Mouse (Mus musculus) adrenal gland, postnatal 10 days (tissue): ENCODE data around the gene Sec24c. TPM values are rescaled to one million over a fixed set of nuclear protein-coding genes. Genes with fewer than 3 reads are reported as not detected.
"Not testable (repeated sequence)": the region's sequence is repeated elsewhere in the genome, so short reads cannot be mapped to it uniquely, and the experiment has no call there.

Experiments
- DNase-seq: peaks from one replicate; pipeline ENCODE4 v3.0.0; 2021; ENCODE audit warnings: mixed read lengths
- total RNA-seq, 2 experiments: library from RNA; stranded (reverse); gene quantifications; 2 replicates each; pipeline ENCODE4 v1.2.3; 2021

Gene Sec24c
- total RNA-seq, 2 experiments from 2014 or later, result 120 to 130 TPM

DNA sequence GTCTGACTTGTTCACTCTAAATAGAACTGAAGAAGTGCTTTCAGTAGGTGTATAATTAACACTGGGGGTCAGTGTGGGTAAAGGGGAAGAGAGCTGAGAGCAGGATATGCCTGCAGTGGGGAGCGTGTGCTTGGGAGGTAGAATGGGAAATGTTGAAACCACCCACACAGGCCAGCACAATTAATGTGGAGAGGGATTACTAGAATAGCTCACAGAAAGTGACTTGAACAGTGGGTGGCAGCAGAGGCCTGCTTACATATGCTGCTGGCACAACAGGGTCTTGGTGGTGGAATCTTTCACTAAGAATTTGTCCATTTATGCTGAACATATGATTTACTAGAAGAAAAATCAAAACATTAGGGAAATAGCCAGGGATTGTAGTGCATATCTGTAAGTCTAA lies 22.9 kb downstream of the Sec24c start:
- peak; percentile 63 for DNase-seq

DNA sequence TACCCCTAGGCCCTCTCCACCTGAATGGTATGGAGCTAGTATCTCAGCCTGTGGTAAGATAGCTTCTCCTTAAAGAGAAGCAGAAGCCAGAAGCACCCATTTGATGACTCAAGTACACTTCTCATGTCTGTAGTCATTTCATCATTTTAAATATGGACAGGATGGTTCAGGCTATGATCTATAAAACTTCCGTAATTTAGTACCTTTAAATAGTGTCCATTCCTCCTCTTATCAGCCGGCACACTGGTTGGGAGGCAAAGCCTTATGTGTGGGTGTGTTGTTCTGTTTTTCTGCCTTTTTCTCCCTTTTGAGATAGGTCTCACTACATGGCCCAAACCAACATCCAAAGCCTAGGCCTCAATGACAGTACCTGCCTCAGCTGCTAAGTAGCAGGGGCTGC lies 24.4 kb downstream of the Sec24c start:
- no peak for DNase-seq

DNA sequence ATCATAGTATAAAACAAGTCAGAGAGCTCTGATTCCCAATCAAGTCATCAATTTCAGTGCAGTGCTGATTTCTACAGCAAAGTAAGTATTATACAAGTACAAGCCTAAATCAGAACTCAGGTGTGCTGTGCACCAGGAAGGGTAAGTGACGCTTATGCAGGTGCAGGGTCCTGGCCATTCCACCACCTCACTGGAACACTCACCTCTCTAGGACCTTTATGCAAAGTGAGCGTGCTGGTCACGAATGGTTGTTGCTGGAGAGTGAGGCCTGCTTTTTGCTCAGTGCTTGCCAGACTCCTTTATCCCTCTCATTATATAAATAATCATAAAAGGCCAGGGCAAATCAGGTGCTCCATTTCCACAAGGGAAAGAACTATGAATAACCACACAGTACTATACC lies 26.3 kb downstream of the Sec24c start:
- DNase-seq, result no peak

DNA sequence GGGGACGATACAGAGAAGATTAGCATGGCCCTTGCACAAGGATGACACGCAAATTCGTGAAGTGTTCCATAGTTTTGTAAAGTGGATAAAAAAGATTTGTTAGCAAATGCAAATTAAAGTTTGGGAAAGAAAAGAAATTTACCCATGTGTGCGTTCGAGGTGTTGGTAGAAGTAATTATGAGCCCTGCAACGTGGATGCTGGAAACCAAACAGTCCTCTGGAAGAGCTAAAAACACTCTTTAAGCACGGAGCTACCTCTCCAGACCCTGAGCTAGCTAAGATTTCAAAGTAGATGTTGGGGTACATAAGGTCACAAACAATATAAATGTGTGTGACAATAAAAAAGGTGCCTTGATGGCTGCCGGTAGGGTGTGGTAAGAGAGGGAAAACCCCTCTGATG lies 27.4 kb downstream of the Sec24c start:
- DNase-seq, result no peak

DNA sequence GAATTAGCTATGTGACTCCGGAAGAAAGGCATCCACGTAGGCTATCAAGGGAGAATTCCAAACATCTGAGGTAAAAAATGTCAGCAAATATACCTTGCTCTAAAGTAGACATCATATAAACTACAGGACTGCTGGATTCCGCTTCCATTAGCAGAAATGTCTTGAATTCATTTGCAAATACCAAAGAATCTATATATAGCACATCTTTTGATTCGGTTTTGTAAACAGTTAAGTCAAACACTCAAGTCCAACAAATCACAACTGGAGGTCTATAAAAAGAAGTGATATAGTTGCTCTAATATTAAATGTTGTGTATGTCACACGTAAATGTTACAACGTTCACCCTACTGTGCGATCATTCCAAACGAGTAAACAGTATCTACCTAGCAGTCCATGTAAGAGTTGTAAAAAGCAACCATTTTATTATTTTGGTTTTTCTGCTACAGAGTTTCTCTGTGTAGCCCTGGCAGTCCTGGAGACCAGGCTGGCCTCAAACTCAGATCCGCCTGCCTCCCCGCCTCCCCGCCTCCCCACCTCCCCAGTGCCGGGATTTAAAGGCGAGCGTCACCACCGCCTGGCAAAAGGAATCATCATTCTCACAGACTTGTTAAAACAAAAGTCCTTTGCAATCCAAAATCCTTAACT lies 28.1 kb downstream of the Sec24c start:
- DNase-seq, result no peak

DNA sequence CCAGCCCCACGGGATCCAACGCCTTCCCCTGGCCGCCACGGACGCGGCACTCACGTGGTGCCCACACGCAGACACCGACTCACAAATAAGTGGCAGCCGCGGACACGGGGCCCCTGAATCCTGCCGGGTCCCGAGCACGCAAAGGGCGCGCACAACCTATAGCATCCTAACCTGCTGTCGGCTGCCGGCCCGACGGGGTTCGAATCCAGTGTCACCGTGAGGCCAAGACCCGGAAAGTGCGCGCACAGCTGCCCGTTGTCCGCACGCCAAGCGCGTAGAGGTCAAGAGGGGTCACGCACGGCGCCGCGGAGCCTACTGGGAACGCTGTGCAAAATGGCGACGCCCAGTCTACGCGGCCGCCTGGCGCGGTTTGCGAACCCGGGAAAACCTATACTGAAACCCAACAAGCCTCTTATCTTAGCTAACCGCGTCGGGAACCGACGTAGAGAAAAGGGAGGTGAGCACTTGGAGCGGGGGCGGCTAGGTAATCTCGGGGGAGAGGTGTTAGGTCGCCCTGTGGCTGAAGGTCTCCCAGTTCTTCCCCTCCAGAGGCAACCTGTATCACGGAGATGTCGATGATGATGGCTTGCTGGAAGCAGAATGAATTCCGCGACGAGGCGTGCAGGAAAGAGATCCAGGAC lies 28.8 kb downstream of the Sec24c start, which contains the start of gene Chchd1:
Gene Chchd1 (plus strand): TSS at position 266 of the 641 bp plus-strand sequence.
- peak; percentile 95 for DNase-seq

DNA sequence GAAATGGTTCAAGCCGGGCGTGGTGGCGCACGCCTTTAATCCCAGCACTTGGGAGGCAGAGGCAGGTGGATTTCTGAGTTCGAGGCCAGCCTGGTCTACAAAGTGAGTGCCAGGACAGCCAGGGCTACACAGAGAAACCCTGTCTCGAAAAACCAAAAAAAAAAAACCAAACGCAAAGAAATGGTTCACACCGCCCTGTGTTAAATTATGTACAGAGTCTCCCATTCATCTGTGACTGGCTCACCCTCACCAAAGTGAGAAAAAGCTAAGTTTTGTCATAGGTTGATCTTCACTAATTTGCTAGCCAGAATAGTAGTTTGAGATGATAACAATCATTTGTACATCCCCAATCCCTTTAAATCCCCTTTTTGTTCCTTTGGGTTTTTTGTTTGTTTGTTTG lies 29.4 kb downstream of the Sec24c start:
- DNase-seq, result not testable (repeated sequence)

DNA sequence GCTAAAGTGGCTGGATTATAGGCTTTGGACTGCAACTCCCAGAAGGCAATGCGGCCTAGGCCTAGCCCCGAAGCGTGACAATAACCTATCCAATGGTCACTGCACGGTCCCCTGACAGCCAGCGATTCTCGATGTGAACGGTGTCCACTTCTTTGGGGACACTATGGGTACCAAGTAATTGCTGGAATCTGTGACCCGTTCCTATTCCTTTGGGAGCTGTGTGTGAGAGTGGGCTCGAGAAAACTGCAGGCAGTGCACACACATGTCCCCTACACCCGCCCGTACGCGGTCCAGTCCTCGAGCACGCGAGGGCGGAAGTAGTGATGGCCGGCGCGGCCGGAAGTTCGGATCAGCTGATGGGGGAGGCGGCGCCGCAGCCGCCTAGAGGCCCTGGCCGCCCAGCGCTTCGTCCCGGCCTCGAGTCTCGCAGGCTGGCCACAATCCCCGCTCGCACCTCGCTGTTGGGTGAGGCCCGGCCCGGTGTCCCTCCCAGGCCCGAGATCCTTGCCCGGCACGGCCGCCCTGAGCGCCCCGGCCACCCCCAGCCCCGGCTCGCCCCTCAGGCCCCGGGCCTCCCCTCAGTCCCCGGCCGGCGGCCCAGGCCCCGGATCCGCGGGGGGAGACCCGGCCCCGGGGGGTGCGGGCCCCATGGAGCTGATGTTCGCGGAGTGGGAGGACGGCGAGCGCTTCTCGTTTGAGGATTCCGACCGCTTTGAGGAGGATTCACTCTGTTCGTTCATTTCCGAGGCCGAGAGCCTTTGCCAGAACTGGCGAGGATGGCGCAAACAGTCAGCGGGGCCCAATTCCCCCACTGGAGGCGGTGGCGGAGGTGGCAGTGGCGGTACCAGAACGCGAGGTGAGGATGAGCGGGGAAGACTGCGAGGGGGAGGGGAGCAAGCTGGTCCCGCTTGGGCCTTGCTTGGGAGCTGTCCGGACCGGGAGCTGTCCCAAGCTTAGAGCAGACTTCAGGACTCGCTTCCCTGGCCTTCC lies 33.4 kb downstream of the Sec24c start, which contains the start of gene Zswim8:
Gene Zswim8 (plus strand): TSS at position 352 of the 990 bp plus-strand sequence.
- peak; percentile 93 for DNase-seq

DNA sequence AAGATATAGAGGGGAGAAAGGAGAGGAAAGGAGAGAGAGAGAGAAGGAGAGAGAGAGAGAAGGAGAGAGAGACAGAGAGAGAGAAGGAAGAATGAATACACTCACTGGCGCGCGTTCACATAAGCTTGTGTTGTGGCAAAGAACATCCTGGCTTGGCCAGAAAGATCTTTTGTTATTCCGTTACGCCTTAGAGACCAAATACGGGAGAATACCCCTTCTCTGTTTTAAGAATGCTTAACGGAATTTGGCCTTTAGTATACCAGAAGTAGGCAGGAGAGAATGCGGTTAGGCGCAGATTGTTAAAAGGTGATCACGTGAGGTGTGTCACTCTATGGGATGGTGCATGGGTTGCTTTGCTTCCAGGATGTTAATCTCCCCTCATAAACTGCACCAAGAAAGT lies 34.1 kb downstream of the Sec24c start:
- no peak for DNase-seq

DNA sequence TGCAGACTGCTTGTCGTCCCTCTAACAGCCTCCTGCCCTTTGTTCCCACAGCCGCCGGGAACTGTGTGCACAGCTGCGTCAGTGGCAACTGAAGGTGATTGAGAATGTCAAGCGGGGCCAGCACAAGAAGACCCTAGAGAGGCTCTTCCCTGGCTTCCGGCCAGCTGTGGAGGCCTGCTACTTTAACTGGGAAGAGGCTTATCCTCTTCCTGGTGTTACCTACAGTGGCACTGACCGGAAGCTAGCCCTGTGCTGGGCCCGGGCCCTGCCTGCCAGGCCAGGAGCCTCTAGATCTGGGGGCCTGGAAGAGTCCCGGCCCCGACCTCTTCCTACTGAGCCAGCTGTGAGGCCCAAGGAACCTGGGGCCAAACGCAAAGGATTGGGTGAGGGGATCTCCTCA lies 39.7 kb downstream of the Sec24c start:
- no peak for DNase-seq

DNA sequence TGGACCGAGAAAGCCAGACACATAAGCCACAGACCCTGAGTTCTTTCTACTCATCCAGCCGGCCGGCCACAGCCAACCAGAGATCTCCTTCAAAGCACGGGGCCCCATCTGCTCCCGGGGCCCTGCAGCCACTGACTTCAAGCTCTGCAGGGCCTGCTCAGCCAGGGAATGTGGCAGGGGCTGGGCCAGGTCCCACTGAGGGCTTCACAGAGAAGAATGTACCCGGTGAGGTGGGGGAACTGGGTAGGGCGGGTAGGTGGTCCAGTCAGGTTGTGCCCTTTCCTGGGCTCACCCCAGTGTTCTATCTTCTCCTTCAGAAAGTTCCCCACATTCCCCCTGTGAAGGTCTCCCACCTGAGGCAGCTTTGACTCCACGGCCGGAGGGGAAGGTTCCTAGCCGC lies 44.3 kb downstream of the Sec24c start:
- no peak for DNase-seq

DNA sequence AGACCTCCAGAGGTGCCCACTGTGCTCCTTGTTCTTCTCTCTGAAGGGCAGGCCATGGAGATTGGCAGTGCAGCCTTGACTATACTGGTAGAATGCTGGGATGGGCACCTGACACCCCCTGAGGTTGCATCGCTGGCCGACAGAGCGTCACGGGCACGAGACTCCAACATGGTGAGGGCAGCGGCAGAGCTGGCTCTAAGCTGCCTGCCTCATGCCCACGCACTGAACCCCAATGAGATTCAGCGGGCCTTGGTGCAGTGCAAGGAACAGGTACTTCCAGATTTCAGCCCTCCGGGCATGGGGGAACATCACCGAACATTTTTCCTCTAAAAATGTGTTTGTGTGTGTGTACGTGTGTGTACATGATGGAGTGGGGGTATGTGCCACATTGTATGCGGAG lies 45.7 kb downstream of the Sec24c start:
- DNase-seq, result no peak

DNA sequence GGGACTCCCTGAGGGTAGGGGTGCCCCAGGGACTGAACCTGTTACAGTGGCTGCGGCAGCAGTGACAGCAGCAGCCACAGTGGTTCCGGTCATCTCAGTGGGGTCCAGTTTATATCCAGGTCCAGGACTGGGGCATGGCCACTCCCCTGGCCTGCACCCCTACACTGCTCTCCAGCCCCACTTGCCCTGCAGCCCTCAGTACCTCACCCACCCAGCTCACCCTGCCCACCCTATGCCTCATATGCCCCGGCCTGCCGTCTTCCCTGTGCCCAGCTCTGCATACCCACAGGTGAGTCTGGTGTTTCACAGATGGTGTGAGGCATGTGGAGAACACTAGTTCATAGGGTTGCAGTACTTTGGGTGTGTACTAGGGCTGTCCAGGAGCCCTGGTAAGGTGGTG lies 47.3 kb downstream of the Sec24c start:
- no peak for DNase-seq

DNA sequence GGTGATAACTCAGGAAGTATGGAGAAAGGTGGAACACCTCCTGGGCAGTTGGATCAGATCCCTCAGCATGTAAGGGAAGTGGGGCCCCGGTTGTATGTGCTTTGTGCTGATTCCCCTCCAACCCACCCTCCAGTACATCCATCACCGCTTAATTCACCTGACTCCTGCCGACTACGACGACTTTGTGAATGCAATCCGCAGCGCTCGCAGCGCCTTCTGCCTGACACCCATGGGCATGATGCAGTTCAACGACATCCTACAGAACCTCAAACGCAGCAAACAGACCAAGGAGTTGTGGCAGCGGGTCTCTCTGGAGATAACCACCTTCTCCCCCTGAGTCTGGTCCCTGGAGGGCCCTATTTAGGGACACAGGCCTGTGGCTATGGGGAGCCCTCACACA lies 48.9 kb downstream of the Sec24c start:
- no peak for DNase-seq

DNA sequence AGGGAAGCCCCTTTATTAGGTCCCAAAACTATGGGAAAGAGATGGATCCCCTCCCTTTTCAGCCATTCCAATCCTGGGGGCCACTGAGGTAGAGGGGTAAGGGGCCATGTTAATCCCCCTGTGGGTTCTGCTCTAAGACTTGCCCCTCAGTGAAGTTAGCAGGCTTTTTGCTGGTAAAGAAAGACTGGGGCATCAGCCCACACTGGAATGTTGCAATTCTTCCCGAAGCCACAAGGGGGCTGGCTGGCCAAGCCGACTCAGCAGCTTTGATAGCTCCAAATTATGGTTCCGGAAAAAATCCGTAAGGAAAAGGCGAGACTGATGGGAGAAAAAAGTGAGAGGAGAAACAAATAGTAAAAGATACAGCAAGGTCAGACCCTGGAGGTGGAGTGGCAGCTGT lies 49.9 kb downstream of the Sec24c start:
- DNase-seq, result peak; percentile 80

DNA sequence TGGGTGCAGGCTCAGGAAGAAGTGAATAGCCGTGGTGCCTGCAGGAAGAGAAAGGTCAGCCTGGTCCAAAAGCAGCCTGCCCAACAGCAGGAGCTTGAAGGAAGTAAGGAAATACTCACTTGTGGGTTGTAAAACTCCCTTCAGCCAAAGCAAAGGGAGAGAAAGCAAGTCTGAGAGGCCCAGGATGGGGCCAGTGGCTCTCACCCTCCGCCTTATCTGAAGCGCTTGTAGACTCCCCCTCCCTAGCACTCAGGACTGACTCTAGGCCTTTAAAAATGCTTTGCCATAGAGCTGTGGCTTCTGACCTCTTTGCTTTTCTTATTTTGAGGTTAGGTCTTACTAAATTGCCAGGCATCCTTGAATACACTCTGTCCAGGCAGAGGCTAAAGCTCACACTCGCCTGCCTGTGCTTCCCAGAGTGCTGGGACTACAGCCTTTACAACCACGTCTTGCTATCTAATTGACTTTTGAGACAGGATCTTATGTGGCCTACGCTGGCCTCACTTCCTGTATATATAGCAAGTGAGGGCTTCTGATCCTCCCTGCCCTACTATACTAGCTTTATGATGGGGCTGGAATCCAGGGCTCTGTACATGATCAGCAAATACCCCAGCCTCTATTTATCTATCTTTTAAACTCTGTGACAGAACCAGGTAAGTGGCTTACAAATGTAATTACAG lies 51.7 kb downstream of the Sec24c start:
- DNase-seq, result no peak

DNA sequence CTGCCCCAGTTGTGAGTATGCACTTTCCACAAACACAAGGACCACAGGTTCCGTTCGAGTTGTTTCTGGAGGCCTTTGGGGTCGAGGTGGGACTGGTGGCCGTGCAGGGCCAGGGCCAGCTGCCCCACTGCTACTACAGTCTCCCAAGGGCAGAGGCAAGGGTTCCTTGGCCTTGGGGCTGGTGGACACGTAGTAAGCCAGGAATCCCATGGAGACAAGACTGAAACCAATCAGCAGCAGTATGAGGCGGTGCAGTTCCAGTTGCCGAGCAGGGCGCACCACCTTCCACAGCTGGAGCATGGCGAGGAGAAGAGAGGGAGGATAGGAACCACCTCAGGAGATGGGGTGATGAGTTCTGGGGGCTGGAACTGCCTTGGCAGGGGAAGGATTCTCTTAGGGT lies 55.8 kb downstream of the Sec24c start:
- no peak for DNase-seq

DNA sequence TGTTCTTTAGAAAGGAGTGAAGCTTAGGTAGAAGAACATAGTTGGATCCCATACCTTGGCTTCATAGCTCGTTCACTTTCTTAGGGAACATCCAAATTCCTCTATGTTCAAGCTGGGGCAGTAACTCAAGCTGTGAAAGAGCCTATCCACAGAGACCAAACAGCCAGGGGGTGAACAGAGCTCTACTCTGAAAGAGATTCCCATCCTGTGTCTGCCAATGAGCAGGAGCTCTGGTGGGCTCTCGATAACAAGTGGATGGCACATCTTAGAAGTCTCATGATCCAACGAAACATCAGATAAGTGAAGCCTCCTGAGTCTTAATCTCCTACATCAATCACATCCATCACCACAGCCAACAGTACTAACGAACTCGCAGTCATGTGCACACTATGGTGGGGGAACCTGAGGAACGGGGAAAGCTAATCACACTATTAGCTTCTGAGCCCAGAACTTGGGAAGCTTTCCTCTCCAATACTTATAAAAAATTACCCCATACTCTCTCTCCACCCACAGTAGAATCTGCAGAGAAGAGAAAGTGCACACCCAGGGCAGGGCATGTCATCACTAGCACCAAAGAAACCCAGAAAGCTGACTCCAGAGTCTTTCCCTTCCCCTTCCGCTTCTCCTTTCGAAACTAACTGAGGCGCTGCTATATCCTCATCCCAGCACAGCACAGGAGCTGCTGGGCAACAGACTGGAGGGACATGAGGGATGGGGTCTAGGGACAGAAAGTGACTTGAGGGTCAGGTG lies 56.9 kb downstream of the Sec24c start:
- no peak for DNase-seq

DNA sequence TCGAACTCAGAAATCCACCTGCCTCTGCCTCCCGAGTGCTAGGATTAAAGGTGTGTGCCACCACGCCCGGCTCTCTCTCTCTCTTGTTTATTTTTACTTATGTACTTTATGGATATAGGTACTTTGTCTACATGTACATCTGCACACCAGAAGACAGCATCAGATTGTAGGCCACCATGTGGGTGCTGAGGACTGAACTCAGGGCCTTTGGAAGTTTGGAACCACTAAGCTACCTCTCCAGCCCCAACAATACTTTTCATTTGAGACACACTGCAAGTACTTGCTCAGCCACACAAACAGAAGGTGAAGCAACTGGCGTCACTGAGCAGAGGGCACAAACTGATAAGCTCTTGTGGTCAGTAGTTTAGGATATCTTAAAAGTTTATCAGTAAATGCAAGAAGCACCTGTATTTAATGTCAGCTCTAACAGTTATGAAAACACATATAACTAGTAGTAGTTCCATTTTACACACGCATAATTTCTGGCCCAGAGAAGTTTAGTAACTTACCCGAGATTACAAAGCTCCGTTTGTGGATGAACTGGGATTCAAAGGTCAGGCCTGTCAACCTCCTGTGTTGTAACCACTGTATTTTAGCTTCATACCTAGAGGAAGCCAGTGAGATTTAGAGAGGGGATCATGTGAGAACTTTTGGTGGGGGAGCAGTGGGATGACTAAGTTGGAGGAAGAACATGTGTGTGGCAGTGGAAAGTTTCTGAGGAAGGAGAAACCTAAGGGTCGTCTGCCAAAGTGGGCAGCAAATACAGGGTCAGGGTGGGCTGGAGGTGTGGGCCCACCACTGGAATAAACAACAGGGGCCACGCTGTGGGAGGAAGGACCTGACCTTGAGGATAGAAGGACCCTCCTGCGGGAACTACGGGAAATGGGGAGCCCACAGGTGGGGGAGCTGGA lies 59.2 kb downstream of the Sec24c start:
- DNase-seq, result no peak
